Mouse (Mus musculus) layer of hippocampus, postnatal 14 days (tissue): ENCODE measurements around the gene Ear6. TPM values are rescaled to one million over a fixed set of nuclear protein-coding genes. Genes with fewer than 3 reads are reported as not detected.
"Not testable (repeated sequence)": the region's sequence is repeated elsewhere in the genome, so short reads cannot be mapped to it uniquely, and the experiment has no call there.

Experiments
- DNase-seq, 2 experiments: peaks; one replicate each; pipeline ENCODE4 v3.0.0; 2021 to 2022; ENCODE audit warnings: low spot score in 2 of 2, mixed read lengths in 1 of 2
- long read RNA-seq, 2 experiments: library from polyadenylated mRNA; stranded (forward); transcript quantifications; one replicate each; pipeline ENCODE4 v2.0.0; 2021
- total RNA-seq, 2 experiments: library from RNA; stranded (reverse); gene quantifications; 2 replicates each; pipeline ENCODE4 v1.2.3; 2021

Gene Ear6
- not detected for total RNA-seq
- long read RNA-seq, experiment 1, result 0 reads
- long read RNA-seq, experiment 2, partial matches to known transcripts, result 0 of 1 reads
- long read RNA-seq, experiment 2, other reads (novel, unspliced or antisense), result 0 of 1 reads

DNA sequence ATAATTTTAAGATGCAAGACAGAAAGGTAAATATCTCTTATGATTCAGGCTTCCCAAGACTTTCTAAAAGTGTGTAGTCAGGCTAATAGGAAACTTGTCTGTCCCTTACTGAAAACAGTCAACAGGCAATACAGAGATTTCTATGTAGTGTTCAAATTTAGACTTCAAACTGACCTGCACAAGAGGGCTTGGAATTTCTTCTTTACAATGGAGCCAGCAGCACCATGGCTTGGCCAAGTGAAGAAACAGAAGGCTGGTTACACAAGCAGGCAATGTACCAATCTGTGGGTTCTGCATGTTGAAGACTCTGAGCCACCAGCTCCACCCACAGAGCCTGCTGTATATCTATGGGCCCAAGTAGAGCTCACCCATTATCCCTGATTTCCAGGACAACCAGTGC lies at the start of gene Ear6:
Gene Ear6 (plus strand): TSS at position 301 of the 400 bp plus-strand sequence.
- DNase-seq, result no peak

DNA sequence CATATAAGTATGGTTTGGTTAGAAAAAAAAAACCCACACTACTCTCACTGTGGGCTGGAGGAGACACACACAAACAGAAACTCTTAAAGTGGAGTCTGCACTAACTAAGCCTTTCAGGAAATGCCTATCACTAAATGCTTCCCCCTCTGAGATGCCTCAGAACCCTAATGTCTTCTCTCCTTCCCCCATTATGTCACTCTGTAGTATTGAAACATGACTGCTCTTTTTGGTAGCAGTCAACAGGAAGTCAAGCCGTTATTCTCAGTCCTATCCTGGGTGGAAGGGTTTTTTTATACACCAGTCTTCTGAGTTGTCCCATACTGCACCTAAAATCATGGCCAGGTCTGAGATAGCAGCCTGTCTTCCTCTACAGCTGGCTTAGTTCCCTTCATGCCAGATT lies 26.9 kb upstream of the Ear6 start:
- no peak for DNase-seq

DNA sequence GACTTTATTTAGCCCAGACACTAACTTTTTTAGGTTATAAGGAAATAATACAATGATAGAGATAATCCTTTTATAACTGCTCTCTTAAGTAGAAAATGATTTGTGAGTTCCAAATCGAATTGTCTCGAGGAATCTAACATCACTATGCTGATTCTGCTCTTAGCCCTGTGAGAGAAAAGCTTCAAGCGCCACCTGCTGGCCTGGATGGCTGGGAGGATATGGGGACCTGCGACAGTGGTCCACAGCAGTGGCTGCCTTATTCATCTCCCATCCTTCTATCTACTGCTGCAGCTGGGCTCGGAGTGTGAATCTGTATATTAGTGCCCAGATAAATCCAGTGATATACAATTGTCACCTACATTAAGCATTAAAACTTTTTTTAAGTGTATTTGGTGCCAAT lies 25.7 kb upstream of the Ear6 start:
- DNase-seq, result peak in 1 of 2 experiments; percentile 10

DNA sequence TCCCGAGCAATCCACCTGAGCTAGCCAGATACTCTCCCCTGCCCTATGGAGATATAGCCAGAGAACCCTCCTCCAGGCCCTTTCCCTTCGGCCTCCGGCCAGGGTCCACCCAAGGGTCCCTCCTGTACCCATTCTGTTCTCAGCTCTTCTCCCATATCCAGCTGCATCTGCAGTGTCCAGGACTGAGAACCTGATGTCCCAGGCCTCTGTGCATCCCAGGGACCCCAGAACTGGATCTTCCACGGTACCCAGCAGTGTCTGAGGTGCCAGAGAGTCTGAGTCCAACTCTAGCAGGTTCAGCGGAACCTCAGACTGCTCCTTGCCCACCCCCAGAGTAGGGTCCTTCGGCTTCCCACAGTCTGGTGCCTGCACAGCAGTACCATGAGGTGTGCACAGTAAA lies 24.3 kb upstream of the Ear6 start:
- no peak for DNase-seq

- DNase-seq, result not testable (repeated sequence)
Measured at GRCm38 (mm10) chr14:51838480-51838879, 15.0 kb upstream of the Ear6 start.

GRCm38 (mm10) chr14:51842250-51842649 lies 11.2 kb upstream of the Ear6 start:
- no peak for DNase-seq

DNA sequence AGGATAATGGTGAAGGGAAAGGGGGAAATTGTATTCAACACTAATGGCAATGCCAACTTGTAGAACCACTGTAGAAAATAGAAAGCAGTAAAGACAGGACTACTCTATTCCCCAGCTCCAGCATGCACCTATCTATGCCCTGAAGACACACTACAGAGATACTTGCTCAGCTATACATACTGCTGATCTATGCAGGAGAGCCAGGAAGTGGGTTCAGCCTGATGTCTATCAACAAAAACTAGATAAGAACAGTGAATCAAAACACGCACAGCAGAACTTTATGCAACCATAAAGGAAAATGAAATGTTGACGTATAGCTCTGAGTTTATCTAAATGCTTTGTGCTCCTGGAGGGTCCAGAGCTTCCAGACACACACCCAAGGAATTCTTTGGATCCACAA lies 10.7 kb upstream of the Ear6 start:
- DNase-seq, result no peak

GRCm38 (mm10) chr14:51843882-51844281 lies 9.6 kb upstream of the Ear6 start:
- no peak for DNase-seq

DNA sequence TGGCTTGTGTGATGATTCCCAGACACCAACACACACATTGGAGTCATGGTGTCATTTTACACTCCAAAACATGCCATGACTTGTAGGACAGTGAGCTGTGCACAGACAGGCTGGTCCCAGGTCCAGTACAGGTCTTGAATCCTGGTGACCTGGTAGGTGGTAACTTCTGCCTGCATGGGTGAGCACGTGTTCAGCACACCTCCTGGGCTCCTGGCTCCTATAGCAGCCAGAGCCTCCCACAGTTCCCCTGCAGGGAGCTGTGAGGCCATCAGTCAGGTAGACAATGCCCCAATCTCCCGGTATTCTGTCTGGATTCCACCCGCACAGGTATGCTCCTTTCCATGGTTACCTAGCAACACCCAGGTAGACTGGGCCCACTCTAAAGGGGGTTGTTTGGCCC lies 6.9 kb upstream of the Ear6 start:
- DNase-seq, result no peak

- DNase-seq, result not testable (repeated sequence)
Measured at GRCm38 (mm10) chr14:51851006-51851405, 2.5 kb upstream of the Ear6 start.

DNA sequence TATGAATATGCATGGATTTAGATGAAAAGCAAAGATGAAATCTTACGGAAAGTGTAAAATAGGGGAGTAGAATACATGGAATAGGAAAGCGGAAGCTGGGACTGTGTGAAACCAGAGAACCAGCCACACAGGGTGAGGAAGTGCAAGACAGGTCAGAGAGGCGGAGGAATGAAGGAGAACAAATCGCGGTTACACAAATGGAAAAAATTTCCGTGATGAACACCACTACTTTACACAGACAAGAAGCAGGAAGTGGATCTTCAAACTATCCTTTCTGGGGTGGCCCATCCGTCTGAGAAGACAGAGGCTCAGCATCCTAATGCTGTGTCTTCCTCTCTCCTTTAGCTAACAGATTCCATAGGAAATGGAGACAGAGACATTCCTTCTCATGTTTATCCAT lies 1.8 kb downstream of the Ear6 start:
- DNase-seq, result not testable (repeated sequence)

- not testable (repeated sequence) for DNase-seq
Measured at GRCm38 (mm10) chr14:51863603-51864002, 10.1 kb downstream of the Ear6 start.

DNA sequence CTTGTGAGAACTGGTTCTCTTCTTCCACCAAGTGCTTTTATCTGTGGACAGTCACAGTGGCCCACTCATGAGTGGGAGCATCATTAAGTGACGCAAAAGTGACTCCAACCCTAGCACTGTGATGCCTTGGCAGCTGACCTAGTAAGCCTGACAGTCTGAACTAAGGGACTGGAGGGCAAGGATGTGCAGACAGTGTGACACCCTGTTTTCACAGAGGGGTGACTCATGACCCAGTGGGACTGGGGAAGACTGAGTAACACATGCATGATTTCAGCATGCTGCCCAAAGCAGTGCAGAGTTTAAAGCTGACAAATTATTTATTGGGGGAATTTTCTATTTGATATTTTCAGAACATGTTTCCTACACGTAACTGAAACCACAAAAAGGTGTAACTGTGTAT lies 17.3 kb downstream of the Ear6 start:
- DNase-seq, result no peak

- no peak for DNase-seq
Measured at GRCm38 (mm10) chr14:51871741-51872140, 18.2 kb downstream of the Ear6 start.

DNA sequence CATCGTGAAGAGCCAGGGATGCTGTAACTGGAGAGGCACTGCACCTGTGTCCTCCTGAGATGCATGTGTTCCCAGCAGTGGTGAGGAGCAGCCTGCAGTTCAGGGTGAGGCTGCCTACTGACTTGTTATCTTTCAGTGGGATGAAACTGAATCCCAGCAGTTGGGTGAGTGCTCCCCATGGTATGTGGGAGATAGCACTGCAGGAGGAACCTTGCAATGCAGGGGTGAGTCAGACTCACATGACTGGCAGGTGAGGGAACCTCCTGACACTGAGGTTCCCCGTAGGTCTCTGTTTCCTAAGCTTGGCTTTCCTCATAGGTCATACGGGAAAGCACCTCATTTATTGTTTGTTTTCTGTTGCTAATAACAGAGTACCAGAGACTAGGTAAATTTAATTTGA lies 24.0 kb downstream of the Ear6 start:
- no peak for DNase-seq

DNA sequence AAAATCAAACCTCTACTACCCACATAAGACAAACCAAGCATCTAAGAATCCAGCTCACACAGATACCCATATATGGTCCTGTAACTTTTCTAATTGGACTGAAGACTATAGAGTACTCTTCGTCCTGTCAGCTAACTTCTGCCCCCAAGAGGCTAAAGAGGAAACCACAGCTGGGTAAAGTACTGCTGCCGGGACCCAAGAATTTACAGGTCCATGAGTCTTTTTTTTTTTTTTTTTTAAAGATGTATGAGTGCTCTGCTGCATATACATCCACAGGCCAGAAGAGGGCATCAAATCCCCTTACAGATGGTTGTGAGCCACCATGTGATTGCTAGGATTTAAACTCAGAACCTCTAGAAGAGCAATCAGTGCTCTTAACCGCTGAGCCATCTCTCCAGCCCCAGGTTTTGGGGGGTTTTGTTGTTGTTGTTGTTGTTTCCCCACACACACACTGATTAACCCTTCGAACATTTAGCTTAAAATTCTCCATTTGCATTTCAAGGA lies 30.1 kb downstream of the Ear6 start:
- DNase-seq, result peak; percentile 46 to 77

- no peak for DNase-seq
Measured at GRCm38 (mm10) chr14:51884031-51884544, 30.6 kb downstream of the Ear6 start.

DNA sequence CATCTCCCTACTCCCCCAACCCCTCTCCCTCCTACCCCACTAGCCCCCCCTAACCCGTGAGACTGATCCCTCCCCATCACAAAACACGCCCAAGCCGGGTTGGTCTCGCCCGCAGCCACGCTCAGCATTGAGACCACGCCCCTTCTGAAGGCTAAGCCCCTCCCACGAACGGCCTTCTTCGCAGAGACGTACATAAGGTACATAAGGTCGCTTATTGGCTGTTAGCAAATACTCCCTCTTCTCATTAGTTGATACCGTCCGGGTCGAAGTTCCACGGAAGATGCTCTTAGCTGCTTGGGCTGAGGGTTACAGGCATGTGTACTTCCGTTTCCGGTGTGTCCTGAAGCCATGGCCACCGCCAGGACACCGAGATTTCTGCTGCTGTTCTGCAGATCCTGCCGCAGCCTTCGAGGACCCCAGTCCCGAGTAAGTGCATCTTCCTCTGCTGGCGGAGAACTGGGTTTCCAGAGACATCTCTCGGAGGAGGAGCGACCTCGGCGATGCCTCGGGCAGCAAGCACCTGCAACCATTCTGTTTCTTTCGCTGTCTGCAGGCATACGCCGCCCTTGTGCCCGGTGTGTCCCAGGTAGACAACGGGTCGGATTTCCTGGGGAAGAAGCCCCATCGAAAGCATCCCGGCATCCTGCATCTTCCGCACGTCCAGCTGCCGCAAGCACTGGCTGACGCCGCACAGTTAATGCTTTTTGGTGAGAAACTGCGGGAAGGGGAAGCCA lies 31.3 kb downstream of the Ear6 start, which contains the start of gene Mettl17:
Gene Mettl17 (plus strand): TSS at position 245 of the 734 bp plus-strand sequence.
- peak; percentile 82 to 96 for DNase-seq

DNA sequence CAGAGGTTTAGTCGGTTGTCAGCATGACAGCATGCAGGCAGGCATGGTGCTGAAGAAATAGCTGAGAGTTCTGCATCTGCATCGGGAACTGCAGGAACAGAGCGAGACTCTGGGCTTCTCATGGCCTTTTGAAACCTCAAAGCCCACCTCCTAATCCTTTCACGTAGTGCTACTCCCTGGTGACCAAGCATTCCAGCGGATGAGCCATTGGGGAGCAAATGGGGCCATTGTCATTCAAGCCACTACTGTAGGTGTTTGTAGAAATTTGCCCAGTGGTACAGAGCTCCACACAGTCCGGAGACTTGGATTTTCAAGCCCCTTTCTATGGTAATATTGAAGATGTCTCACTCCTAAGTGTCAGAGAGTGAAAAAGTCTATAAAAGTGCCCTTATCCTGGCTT lies 32.6 kb downstream of the Ear6 start:
- DNase-seq, result no peak

DNA sequence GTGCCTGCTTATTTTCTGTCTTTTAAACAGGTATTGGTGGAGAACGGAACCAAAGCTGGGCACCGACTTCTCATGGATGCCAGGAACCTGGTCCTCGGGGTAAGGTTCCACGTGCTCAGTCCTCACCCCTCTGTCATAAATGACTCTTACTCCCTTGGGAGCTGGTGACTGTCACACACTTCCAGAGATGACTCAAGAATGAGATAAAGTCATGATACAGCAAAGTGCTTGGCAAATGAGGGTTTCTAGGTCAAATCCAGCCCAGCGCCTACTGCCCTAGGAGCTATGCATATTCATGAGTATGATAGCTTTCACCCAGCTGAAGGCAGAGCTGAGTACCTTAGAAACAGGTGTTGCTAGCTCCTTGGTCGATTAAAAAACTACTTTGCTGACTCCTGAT lies 36.3 kb downstream of the Ear6 start:
- DNase-seq, result no peak

GRCm38 (mm10) chr14:51892191-51892939 lies 38.9 kb downstream of the Ear6 start, which contains the start of gene Slc39a2:
Gene Slc39a2 (plus strand): TSS chr14:51892889.
- no peak for DNase-seq
